Mouse (Mus musculus): ENCODE measurements around the gene Kdm2a. TPM values are rescaled to one million over a fixed set of nuclear protein-coding genes. Genes with fewer than 3 reads are reported as not detected.

Kdm2a gene
- polyA plus RNA-seq, 1 experiment = 100 TPM

- Histone ChIP-seq H3K4me1 (ENCODE audit: control insufficient read depth, insufficient read depth, insufficient read length, low read length) (peaks cover 28% of the 10 kb centered on the region), H3K27me3 (ENCODE audit: control insufficient read depth, insufficient read depth, low read length) (no peaks in the 10 kb centered on the region), H3K27ac (ENCODE audit: insufficient read depth, low read depth, low read length) (peak overlapping the region; percentile 98), H3K36me3 (ENCODE audit: control insufficient read depth, insufficient read depth, low read length) (no peaks in the 10 kb centered on the region), H3K4me3 (ENCODE audit: low read depth, low read length) (peak overlapping the region; percentile 42; the same call in 1 of the 2 replicates)
- WGBS = 5% methylated on average over 8 of the region's 8 CpGs
- TF ChIP-seq POLR2A (IDR thresholded peaks at IDR 0.05; ENCODE audit: low read depth, low read length) (no peak), CTCF (IDR thresholded peaks at IDR 0.05; ENCODE audit: extremely low read depth, insufficient read length, insufficient replicate concordance, low read depth, low read length) (no peak)
These were observed 42.1 kb upstream of the Kdm2a start for GRCm38 (mm10) chr19:4440222-4440621.

GRCm38 (mm10) chr19:4439161-4439801 lies 41.2 kb upstream of the Kdm2a start, which contains the start of gene Rhod:
Gene Rhod (minus strand): TSS chr19:4439432.
- under 1% methylated on average over 50 of the region's 51 CpGs for WGBS

GRCm38 (mm10) chr19:4438791-4439160 lies 40.7 kb upstream of the Kdm2a start:
- no peak for TF ChIP-seq POLR2A (IDR thresholded peaks at IDR 0.05; ENCODE audit: low read depth, low read length)
- TF ChIP-seq CTCF (IDR thresholded peaks at IDR 0.05; ENCODE audit: extremely low read depth, insufficient read length, insufficient replicate concordance, low read depth, low read length) = no peak
- 10% methylated on average over 8 of the region's 8 CpGs for WGBS
- Histone ChIP-seq H3K4me3 (ENCODE audit: low read depth, low read length) (peak overlapping the region; percentile 96), H3K27me3 (ENCODE audit: control insufficient read depth, insufficient read depth, low read length) (no peaks in the 10 kb centered on the region), H3K36me3 (ENCODE audit: control insufficient read depth, insufficient read depth, low read length) (no peaks in the 10 kb centered on the region), H3K27ac (ENCODE audit: insufficient read depth, low read depth, low read length) (peak overlapping the region; percentile 88), H3K4me1 (ENCODE audit: control insufficient read depth, insufficient read depth, insufficient read length, low read length) (peaks cover 29% of the 10 kb centered on the region)

More at GRCm38 (mm10) chr19:4439161-4439801, 41.2 kb upstream of the Kdm2a start, which contains the start of gene Rhod:
- TF ChIP-seq CTCF (IDR thresholded peaks at IDR 0.05; ENCODE audit: extremely low read depth, insufficient read length, insufficient replicate concordance, low read depth, low read length) (no peak), POLR2A (IDR thresholded peaks at IDR 0.05; ENCODE audit: low read depth, low read length) (no peak)
- Histone ChIP-seq H3K27ac (ENCODE audit: insufficient read depth, low read depth, low read length) (peak within 1 kb of the TSS; percentile 98), H3K36me3 (ENCODE audit: control insufficient read depth, insufficient read depth, low read length) (no peaks in the 10 kb centered on the region), H3K4me1 (ENCODE audit: control insufficient read depth, insufficient read depth, insufficient read length, low read length) (peaks cover 29% of the 10 kb centered on the region), H3K27me3 (ENCODE audit: control insufficient read depth, insufficient read depth, low read length) (no peaks in the 10 kb centered on the region), H3K4me3 (ENCODE audit: low read depth, low read length) (peak within 1 kb of the TSS; percentile 96)

DNA sequence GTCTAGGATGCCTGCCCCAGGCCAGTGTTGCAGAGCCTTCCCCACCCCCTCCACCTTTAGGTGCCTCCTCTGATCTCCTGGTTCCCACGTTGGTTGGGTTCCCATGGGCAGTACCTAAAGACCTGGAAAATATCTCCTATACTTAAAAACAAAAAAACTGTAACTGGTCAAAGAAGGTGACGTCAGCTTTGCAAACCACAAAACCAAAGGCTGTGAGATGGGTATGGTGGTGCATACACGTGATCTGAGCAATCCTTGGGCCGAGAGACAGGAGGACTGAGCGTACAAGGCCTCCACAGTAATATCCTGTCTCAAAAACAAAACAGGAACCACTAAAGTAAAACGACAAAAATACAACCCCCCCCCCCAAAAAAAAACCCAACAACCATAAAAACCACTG lies 39.8 kb upstream of the Kdm2a start:
- H3K4me3 ChIP-seq (ENCODE audit: low read depth, low read length) = peak overlapping the region; percentile 96
- H3K27me3 ChIP-seq (ENCODE audit: control insufficient read depth, insufficient read depth, low read length) = no peaks in the 10 kb centered on the region
- no peak for TF ChIP-seq POLR2A (IDR thresholded peaks at IDR 0.05; ENCODE audit: low read depth, low read length)
- no peak for TF ChIP-seq CTCF (IDR thresholded peaks at IDR 0.05; ENCODE audit: extremely low read depth, insufficient read length, insufficient replicate concordance, low read depth, low read length)
- no peaks in the 10 kb centered on the region for H3K36me3 ChIP-seq (ENCODE audit: control insufficient read depth, insufficient read depth, low read length)
- H3K27ac ChIP-seq (ENCODE audit: insufficient read depth, low read depth, low read length) = no peak overlapping the region
- 70% methylated on average over 6 of the region's 6 CpGs for WGBS
- H3K4me1 ChIP-seq (ENCODE audit: control insufficient read depth, insufficient read depth, insufficient read length, low read length) = peaks cover 29% of the 10 kb centered on the region

DNA sequence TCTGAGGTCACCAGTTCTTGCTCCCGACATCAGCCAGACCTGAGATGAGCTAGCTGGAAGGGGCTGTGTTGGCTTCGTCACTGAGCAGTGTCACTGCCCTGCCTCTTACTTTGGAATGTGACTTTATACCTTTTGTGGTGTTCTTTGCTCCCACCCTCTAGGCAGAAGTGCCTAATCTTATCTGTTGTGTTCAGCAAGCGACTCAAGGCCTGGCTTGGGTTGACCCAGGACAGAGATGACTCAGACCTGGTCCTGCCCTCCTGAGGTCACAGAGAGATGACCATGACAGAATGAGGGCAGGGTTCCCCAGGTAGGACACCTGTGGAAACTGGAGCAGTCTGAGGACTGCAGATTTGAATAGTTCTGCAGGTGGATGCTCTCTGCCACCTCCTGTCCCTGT lies 38.2 kb upstream of the Kdm2a start:
- peaks cover 9% of the 10 kb centered on the region for H3K36me3 ChIP-seq (ENCODE audit: control insufficient read depth, insufficient read depth, low read length)
- no peaks in the 10 kb centered on the region for H3K27me3 ChIP-seq (ENCODE audit: control insufficient read depth, insufficient read depth, low read length)
- H3K27ac ChIP-seq (ENCODE audit: insufficient read depth, low read depth, low read length) = peak overlapping the region; percentile 77
- no peak for TF ChIP-seq POLR2A (IDR thresholded peaks at IDR 0.05; ENCODE audit: low read depth, low read length)
- H3K4me3 ChIP-seq (ENCODE audit: low read depth, low read length) = peak overlapping the region; percentile 13; the same call in 1 of the 2 replicates
- peaks cover 23% of the 10 kb centered on the region for H3K4me1 ChIP-seq (ENCODE audit: control insufficient read depth, insufficient read depth, insufficient read length, low read length)
- WGBS = 48% methylated on average over 3 of the region's 3 CpGs

GRCm38 (mm10) chr19:4434999-4435398 lies 36.9 kb upstream of the Kdm2a start:
- Histone ChIP-seq H3K4me1 (ENCODE audit: control insufficient read depth, insufficient read depth, insufficient read length, low read length) (peaks cover 17% of the 10 kb centered on the region), H3K4me3 (ENCODE audit: low read depth, low read length) (no peak overlapping the region), H3K27ac (ENCODE audit: insufficient read depth, low read depth, low read length) (peak overlapping the region; percentile 77), H3K36me3 (ENCODE audit: control insufficient read depth, insufficient read depth, low read length) (peaks cover 12% of the 10 kb centered on the region), H3K27me3 (ENCODE audit: control insufficient read depth, insufficient read depth, low read length) (no peaks in the 10 kb centered on the region)
- 90% methylated on average over 1 of the region's 1 CpGs for WGBS
- no peak for TF ChIP-seq POLR2A (IDR thresholded peaks at IDR 0.05; ENCODE audit: low read depth, low read length)
- TF ChIP-seq CTCF (IDR thresholded peaks at IDR 0.05; ENCODE audit: extremely low read depth, insufficient read length, insufficient replicate concordance, low read depth, low read length) = no peak

GRCm38 (mm10) chr19:4433756-4434155 lies 35.7 kb upstream of the Kdm2a start:
- H3K27ac ChIP-seq (ENCODE audit: insufficient read depth, low read depth, low read length) = no peak overlapping the region
- TF ChIP-seq POLR2A (IDR thresholded peaks at IDR 0.05; ENCODE audit: low read depth, low read length) = no peak
- peaks cover 13% of the 10 kb centered on the region for H3K4me1 ChIP-seq (ENCODE audit: control insufficient read depth, insufficient read depth, insufficient read length, low read length)

More at GRCm38 (mm10) chr19:4433756-4434155, 35.7 kb upstream of the Kdm2a start:
- H3K27me3 ChIP-seq (ENCODE audit: control insufficient read depth, insufficient read depth, low read length) = no peaks in the 10 kb centered on the region
- H3K4me3 ChIP-seq (ENCODE audit: low read depth, low read length) = no peak overlapping the region
- peaks cover 12% of the 10 kb centered on the region for H3K36me3 ChIP-seq (ENCODE audit: control insufficient read depth, insufficient read depth, low read length)
- 90% methylated on average over 1 of the region's 1 CpGs for WGBS

Measured in small intestine, adult 2 months (tissue).